ENCODE assay signal across 12 mouse cellular contexts in genomic region chr8:122304058-122304457, GRCm38 (mm10). TPM values are rescaled to one million over a fixed set of nuclear protein-coding genes. Genes with fewer than 3 reads are reported as not detected.
A peak's percentile ranks its signal among the peaks of the same experiment; 100 is the strongest.
DNase-seq lines count a peak whose midpoint lies in the region; ATAC-seq and TF ChIP-seq lines count a peak whose summit lies in the region.
"Had no signal": no experiment of that assay in that cellular context is flagged by ENCODE, and none has a peak within 500 bp of the region (broad histone marks: within the 10 kb centered on the region; RNA-seq: fewer than 3 reads in every experiment).

No protein-coding gene starts in this region.

- H3K4me3 ChIP-seq in heart, embryonic 10.5 days = no peak overlapping the region
- H3K4me3 ChIP-seq in liver, embryonic 15.5 days (replicated peaks) = no peak overlapping the region
- H3K4me3 ChIP-seq in gastrocnemius, adult 2 months = no peak overlapping the region
- H3K4me3 ChIP-seq: erythroblast, embryonic 14.5 days had no signal

- intact Hi-C loops in gastrocnemius, adult 2 months (cut with DNase I) = no loop called here

- peak overlapping the region; percentile 81 for H3K27ac ChIP-seq in heart, embryonic 10.5 days
- peak overlapping the region; percentile 95 for H3K27ac ChIP-seq in liver, embryonic 15.5 days (replicated peaks)
- no peak overlapping the region for H3K27ac ChIP-seq in gastrocnemius, adult 2 months

- ATAC-seq in liver, embryonic 15.5 days (ENCODE audit: insufficient read depth) = peak; percentile 25

- peak overlapping the region; percentile 3; the same call in 1 of the 2 replicates for H3K4me2 ChIP-seq in liver, embryonic 15.5 days

- 0 out of 2 replicates have a peak overlapping the region, but pooled peaks have one; percentile 37 for H3K9ac ChIP-seq in liver, embryonic 15.5 days

- H3K27me3 ChIP-seq in heart, embryonic 10.5 days (ENCODE audit: insufficient read depth, poor library complexity, severe bottlenecking) = no peaks in the 10 kb centered on the region
- no peaks in the 10 kb centered on the region for H3K27me3 ChIP-seq in liver, embryonic 15.5 days

- no peak for DNase-seq in heart, embryonic 10.5 days (ENCODE audit: low spot score)
- DNase-seq in heart, adult 18-20 months = no peak
- peak; percentile 85 for DNase-seq in 416B (ENCODE audit: low read depth)
- peak; percentile 78 for DNase-seq in c-Kit-positive CD71-negative TER-119-negative erythroid progenitor cells, embryonic 14.5 days (ENCODE audit: low read depth)
- no peak for DNase-seq in adrenal gland, postnatal 36 days
- DNase-seq in adipocyte (ENCODE audit: low spot score) = no peak
- no peak for DNase-seq in gastrocnemius, adult 2 months
- DNase-seq: kidney, adult 11 months had no signal

- WGBS in heart, embryonic 10.5 days = 41% methylated on average over 3 of the region's 3 CpGs
- WGBS in liver, embryonic 15.5 days (ENCODE audit: insufficient replicate concordance) = 8% methylated on average over 3 of the region's 3 CpGs

- TF ChIP-seq CTCF in gastrocnemius, adult 2 months (IDR thresholded peaks at IDR 0.05) = no peak

- peaks cover 100% of the 10 kb centered on the region for H3K4me1 ChIP-seq in heart, embryonic 10.5 days
- H3K4me1 ChIP-seq in liver, embryonic 15.5 days (replicated peaks) = peaks cover 100% of the 10 kb centered on the region

- no peaks in the 10 kb centered on the region for H3K9me3 ChIP-seq in heart, embryonic 10.5 days
- no peaks in the 10 kb centered on the region for H3K9me3 ChIP-seq in liver, embryonic 15.5 days (replicated peaks)

- H3K36me3 ChIP-seq in heart, embryonic 10.5 days = peaks cover 49% of the 10 kb centered on the region
- H3K36me3 ChIP-seq in liver, embryonic 15.5 days (replicated peaks) = peaks cover 96% of the 10 kb centered on the region

RNA-seq across cellular contexts. Expression of gene Zfpm1, which starts 22.1 kb away (rescaled TPM):
- polyA plus RNA-seq in heart, embryonic 10.5 days (2016; fragmentation: Nextera tagmentation; extraction: Ambion mirVana) = 5.7 and 12.8 TPM in 2 replicates
- 10 to 100 TPM; 18.4 to 23.0 TPM for total RNA-seq in heart, adult 18-20 months (2021)
- 12.0 and 14.9 TPM in 2 replicates for polyA plus RNA-seq in liver, embryonic 15.5 days (2015; fragmentation: Nextera tagmentation; extraction: Ambion mirVana)
- 10 to 100 TPM; 14.0 to 15.5 TPM for total RNA-seq in adrenal gland, postnatal 36 days (2021)
- 1 to 10 TPM; 6.6 to 8.8 TPM for total RNA-seq in gastrocnemius, adult 2 months (2021)

RNA-seq across cellular contexts. Expression of gene Trhr2, which starts 56.5 kb away (rescaled TPM):
- polyA plus RNA-seq in heart, embryonic 10.5 days (2016; fragmentation: Nextera tagmentation; extraction: Ambion mirVana) = not detected in 2 replicates
- not detected for total RNA-seq in heart, adult 18-20 months (2021)
- polyA plus RNA-seq in liver, embryonic 15.5 days (2015; fragmentation: Nextera tagmentation; extraction: Ambion mirVana) = not detected in 2 replicates
- not detected for total RNA-seq in adrenal gland, postnatal 36 days (2021)
- not detected for total RNA-seq in gastrocnemius, adult 2 months (2021)
- total RNA-seq: megakaryocyte-erythroid progenitor cell, adult 5-6 weeks had no signal
- polyA plus RNA-seq: erythroblast, embryonic 14.5 days; heart, postnatal 0 days had no signal

Comparison
In these comparisons a context has a peak if more than half of its experiments do, and no peak if none do; other contexts are left out.
1. DNase-seq: peak in 416B (single experiment) and c-Kit-positive CD71-negative TER-119-negative erythroid progenitor cells, embryonic 14.5 days (single experiment); none in heart, embryonic 10.5 days (single experiment), heart, adult 18-20 months (0 of 2), adrenal gland, postnatal 36 days (0 of 2), adipocyte (single experiment) and gastrocnemius, adult 2 months (single experiment).